Mouse (Mus musculus) ES-E14 (cell line): ENCODE measurements around the gene Lcp1.

Experiments
- CHD2 ChIP-seq: IDR thresholded peaks from 2 replicates; pipeline ENCODE4 v1.6.1; 2014; ENCODE audit warnings: mild to moderate bottlenecking, low read depth, low read length, inconsistent platforms
- ZC3H11A ChIP-seq: IDR thresholded peaks from 2 replicates; pipeline ENCODE4 v1.6.1; 2012; ENCODE audit warnings: low read depth, mild to moderate bottlenecking, inconsistent platforms, low read length, borderline replicate concordance
- ZNF384 ChIP-seq: IDR thresholded peaks from 2 replicates; pipeline ENCODE4 v1.6.1; 2012; ENCODE audit warnings: low read depth, low read length, inconsistent platforms

DNA sequence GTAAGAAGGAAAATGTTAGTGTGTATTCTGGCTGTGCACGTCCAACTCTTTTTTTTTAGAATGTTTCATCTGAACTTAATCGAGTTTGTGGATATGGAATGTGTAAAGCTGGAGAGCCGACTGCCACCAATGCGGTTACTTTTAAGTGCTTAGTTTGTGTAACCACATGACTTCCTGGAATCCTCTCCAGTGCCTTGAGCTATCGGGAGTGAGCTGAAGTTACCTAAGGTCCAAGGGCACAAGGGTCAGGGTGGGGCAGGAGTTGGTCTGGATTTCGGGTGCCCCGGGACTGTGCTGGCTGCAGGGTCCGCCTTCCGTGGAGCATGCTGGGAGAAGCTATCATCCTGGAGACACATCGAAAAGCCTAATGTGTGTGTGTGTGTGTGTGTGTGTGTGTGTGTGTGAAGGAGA lies 47.9 kb downstream of the Lcp1 start:
- TF ChIP-seq ZNF384 (no peak), CHD2 (no peak), ZC3H11A (no peak)
